Mouse (Mus musculus) 416B (cell line): ENCODE measurements at regions not wholly inside any gene's neighbourhood (a gene's known extent, or its start where the extent isn't known, plus 50 kb on each side); places are given as distances from the start of the nearest gene placed in this dataset.

ENCODE experiments used
- DNase-seq: peaks from one replicate; pipeline ENCODE4 v3.0.0; 2011; ENCODE audit warnings: low read depth

GRCm38 (mm10) chr3:83553858-83554257, 212.3 kb upstream of the Sfrp2 start:
- DNase-seq, result no peak

- DNase-seq, result no peak
Measured at GRCm38 (mm10) chr3:83556788-83557515, 209.2 kb upstream of the Sfrp2 start.

DNA sequence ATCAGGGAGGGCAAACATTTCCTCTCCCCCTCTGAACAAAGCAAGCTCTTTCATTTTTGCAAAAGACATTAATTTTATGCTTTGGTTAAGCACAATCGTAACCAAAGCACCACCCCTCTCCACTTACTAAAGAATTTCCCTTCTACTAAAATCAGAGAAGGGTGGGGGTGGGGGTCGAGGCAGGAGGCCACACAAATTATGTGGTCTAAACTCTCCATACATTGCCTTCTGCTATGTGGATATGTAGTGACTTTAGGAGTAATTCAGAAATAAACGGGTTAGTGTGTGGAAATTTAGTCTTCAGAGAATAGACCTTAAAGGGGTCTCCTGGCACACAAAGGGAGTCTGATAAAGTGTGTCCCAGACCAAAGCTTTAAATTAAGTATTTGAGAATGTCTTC, 204.1 kb upstream of the Sfrp2 start:
- DNase-seq, result no peak

- DNase-seq, result no peak
Measured at GRCm38 (mm10) chr3:83575526-83575925, 190.6 kb upstream of the Sfrp2 start.

DNA sequence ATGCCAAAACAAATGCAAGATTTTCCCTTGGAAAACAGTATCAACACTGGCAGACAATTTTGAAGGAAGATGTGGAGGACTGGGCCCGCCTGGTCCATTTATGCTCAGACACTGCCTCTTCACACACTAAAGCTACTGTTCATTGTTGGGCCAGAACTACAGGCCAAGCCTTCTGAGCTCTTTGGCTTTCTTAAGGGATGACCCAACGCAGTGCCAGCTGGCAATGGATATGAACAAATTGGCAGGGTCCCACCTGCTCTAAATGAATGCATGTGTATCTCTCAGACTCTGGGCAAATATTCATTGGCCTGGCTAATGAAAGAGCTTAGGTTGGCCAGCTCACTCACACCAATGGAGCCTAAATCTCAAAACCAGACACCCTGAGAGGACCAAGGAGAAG, 190.0 kb upstream of the Sfrp2 start:
- no peak for DNase-seq

DNA sequence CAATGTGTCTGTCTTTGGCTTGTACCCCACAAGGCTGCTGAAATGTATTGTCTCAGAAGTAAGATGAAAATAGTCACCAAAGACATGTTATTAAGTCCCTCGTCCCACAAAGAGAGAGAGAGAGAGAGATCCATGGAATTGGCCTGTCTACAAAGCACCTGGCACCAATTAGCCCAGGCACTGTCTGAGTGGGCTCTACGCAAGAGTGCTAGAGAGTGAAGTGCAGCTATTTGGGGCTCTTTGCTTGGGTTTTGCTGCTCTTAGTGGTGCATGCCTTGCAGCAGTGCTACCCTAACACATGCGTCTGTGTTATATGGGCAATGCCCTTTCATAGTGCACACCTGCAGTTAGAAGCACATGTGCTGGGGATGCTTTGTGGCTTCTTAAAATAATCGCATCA, 185.4 kb upstream of the Sfrp2 start:
- DNase-seq, result no peak

GRCm38 (mm10) chr3:83582256-83582655, 183.9 kb upstream of the Sfrp2 start:
- no peak for DNase-seq

DNA sequence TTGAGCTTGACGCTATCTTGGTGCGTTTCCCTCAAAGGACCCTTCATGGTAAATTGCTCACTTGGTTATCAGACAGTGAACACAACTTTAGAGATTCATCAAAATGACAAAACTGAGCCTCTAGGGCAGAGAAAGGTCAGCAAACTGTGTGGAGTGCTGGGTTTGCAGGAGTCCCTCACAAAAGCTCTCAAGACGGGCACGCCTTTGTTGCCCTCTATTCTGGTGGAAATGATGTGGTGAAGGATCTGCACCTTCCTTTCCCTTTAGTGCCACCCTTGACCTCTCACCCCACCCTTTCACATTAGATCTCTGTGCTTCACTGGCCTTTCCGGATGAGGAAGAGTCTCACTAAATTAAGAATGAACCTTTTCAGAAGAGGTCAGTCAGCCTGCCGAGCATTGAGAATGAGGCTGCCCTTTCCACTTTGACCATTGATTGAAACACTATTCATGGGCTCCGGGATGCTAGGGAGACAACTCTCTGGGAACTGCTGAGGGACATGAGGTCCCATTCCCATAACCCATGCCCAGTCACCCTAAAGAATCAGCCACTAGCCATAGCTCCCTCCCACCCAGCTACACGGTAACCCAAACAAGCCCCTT, 182.9 kb upstream of the Sfrp2 start:
- DNase-seq, result no peak

DNA sequence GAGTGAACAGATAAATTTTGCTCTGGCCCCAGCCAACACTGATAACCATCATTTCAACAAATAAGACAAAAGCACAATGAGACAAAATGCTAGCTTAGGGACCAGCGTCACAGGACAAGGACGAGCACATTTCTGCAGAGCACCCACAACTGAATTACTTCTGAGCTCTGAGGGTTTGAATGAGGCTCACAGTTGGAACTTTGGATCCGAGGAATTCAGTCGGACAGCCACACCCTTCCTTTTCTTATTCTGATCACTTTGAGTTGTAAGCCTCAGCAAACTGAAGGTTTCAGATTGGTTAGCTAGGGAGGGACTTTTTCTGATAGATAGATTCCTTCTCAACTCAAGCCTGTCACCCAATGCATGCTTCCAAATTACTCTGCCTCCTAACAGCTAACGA, 180.0 kb upstream of the Sfrp2 start:
- DNase-seq, result no peak

GRCm38 (mm10) chr3:83586551-83586950, 179.6 kb upstream of the Sfrp2 start:
- DNase-seq, result no peak

DNA sequence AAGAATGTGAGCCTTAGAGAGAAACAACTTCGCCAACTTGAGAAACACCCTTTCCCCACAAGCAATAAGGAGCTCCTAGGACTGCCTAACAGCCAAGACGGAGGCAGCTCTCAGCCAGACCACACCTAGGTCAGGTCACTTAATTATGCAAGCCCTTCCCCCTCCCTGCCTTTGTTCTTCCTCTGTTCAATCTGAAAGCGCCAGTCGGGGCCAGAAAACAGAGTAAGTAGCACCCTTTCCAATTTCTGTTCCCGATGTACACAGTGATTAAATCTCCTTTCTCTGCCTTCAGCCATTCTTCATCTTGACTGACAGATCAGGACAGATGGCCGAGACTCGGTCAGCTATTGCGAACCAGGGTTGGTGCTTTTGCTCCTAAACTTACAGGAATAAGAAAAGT, 177.0 kb upstream of the Sfrp2 start:
- no peak for DNase-seq

GRCm38 (mm10) chr3:83591206-83591605, 174.9 kb upstream of the Sfrp2 start:
- DNase-seq, result no peak

GRCm38 (mm10) chr3:83593321-83593720, 172.8 kb upstream of the Sfrp2 start:
- no peak for DNase-seq

DNA sequence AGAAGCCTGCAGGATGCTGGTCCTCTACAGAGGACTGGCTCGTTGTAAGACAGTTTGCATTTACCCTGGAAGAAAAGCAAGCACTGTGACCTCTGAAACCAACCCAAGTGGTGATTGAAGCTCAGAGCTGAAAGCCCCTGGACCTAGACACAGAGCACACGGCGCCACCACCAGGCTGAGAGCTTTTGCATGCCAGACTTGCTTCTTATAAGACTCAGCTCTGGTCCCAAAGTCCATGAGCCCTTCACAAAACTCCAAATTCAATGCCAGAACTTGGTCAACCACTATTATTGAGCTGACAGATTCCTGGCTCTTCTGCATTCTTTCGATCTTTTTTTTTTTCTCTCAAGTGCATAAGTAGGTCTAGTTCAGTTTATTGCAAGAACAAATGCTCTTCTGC, 164.6 kb upstream of the Sfrp2 start:
- no peak for DNase-seq

GRCm38 (mm10) chr3:83609095-83609770, 156.9 kb upstream of the Sfrp2 start:
- no peak for DNase-seq

- no peak for DNase-seq
Measured at GRCm38 (mm10) chr3:83620435-83620834, 145.7 kb upstream of the Sfrp2 start.

GRCm38 (mm10) chr3:83633032-83633431, 133.1 kb upstream of the Sfrp2 start:
- no peak for DNase-seq

DNA sequence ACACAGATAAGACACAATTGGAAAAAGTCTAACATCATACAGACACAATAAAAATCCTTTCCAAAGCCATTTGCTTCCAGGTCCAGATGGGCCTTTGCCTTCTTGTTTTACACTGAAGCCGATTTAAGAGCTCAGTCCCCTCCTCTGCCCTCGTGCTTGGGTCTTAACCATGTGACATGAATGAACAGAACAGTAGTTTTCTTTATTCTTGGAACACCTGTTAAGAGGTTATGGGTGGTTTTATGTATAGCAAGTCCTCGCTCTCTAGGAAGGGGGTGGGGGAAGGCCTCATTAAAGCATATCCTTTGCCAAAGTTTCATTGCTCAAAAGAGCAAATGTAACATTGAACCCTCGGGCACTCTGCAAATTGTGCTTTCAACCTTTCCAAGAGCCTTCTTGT, 125.7 kb upstream of the Sfrp2 start:
- DNase-seq, result no peak

DNA sequence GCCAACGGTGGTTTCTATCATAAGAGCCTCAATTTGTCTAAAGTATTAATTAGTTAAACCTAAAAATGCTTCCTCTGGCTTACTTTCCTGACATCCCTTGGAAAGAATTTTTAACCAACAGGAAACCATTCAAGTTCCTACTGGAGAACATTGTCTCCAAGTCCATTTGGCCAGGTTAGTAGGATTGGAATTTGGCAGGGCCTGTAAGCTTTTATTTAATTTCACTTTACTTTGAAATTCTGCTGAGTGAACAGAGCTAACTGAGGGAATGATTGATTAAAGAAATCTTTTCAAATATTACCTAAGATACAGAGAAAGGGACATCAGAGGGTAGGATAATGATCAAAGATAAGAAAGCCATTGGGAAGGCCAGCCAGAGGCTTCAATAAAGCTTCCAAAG, 102.4 kb upstream of the Sfrp2 start:
- DNase-seq, result no peak

- DNase-seq, result no peak
Measured at GRCm38 (mm10) chr3:83676147-83676546, 90.0 kb upstream of the Sfrp2 start.

DNA sequence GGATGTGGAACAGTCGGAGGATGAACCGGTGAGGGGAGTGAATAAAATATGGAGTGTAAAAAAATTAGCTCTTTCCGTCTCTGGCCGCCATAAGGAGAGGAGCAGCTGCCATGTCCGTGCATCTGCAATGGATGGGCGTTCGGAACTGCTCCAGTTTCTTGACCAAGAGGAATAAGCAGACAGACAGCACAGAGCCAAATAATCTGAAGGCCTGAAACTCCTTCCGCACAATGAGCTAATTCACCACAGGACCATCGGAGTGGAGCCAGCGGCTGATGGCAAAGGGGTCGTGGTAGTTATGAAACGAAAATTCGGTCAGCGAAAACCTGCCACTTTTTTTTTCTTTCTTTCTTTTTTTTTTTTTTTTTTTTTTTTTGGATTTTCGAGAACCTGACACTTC, 79.5 kb upstream of the Sfrp2 start:
- DNase-seq, result no peak

DNA sequence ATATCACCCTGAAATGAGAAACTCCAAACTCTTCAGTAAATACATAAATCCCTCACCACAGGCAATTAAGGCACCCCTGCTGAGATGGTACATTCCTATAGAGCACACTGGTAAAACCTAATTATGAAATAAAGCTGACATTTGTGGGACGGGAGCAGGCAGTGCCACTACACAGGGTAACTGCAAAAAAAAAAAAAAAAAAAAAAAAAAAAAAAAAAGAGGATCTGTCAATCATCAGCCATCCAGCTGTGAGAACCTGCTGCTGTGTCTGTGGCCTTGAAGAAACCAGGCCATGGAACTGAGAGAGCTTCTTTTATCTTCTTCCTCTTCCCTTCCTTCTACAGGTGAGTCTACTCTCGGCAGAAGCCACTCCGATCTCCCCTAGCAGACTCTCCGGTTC, 78.6 kb upstream of the Sfrp2 start:
- no peak for DNase-seq
